Mouse (Mus musculus): Measurements from ENCODE around the gene Mdm2. TPM values are rescaled to one million over a fixed set of nuclear protein-coding genes. Genes with fewer than 3 reads are reported as not detected.

The Mdm2 gene
- polyA plus RNA-seq, 1 experiment from 2014 or later = 39.7 TPM

- Histone ChIP-seq H3K4me2 (ENCODE audit: low read length) (no peak overlapping the region), H3K27ac (ENCODE audit: low read depth) (no peak overlapping the region), H3K4me1 (replicated peaks; ENCODE audit: control insufficient read depth, insufficient read depth, low read length) (no peaks in the 10 kb centered on the region; the same call in 1 of the 2 replicates), H3K9ac (ENCODE audit: low read length) (no peak overlapping the region), H3K4me3 (ENCODE audit: low read depth, low read length) (no peak overlapping the region), H3K36me3 (ENCODE audit: control insufficient read depth, insufficient read depth, low read length) (peaks cover 4% of the 10 kb centered on the region), H3K9me3 (ENCODE audit: control insufficient read depth, low read length) (no peaks in the 10 kb centered on the region), H3K27me3 (replicated peaks; ENCODE audit: control insufficient read depth, insufficient read depth, low read length) (no peaks in the 10 kb centered on the region)
- WGBS = 58% methylated on average over 14 of the region's 15 CpGs
- DNase-seq (ENCODE audit: low spot score) (peak; percentile 64), ATAC-seq (replicated peaks; ENCODE audit: low FRiP score, low TSS enrichment, low read depth) (no peak)
Measured at GRCm38 (mm10) chr10:117731244-117732101, 20.9 kb upstream of the Mdm2 start.

- no peak for DNase-seq (ENCODE audit: low spot score)
- Histone ChIP-seq H3K4me1 (replicated peaks; ENCODE audit: control insufficient read depth, insufficient read depth, low read length) (no peaks in the 10 kb centered on the region; the same call in 1 of the 2 replicates), H3K36me3 (ENCODE audit: control insufficient read depth, insufficient read depth, low read length) (no peaks in the 10 kb centered on the region), H3K4me3 (ENCODE audit: low read depth, low read length) (no peak overlapping the region), H3K27me3 (replicated peaks; ENCODE audit: control insufficient read depth, insufficient read depth, low read length) (no peaks in the 10 kb centered on the region), H3K9ac (ENCODE audit: low read length) (no peak overlapping the region), H3K9me3 (ENCODE audit: control insufficient read depth, low read length) (no peaks in the 10 kb centered on the region), H3K4me2 (ENCODE audit: low read length) (no peak overlapping the region), H3K27ac (ENCODE audit: low read depth) (no peak overlapping the region)
- 93% methylated on average over 12 of the region's 12 CpGs for WGBS
- no peak for ATAC-seq (replicated peaks; ENCODE audit: low FRiP score, low TSS enrichment, low read depth)
Measured at GRCm38 (mm10) chr10:117730637-117731203, 20.2 kb upstream of the Mdm2 start.

- Histone ChIP-seq H3K9me3 (ENCODE audit: control insufficient read depth, low read length) (no peaks in the 10 kb centered on the region), H3K4me3 (ENCODE audit: low read depth, low read length) (no peak overlapping the region), H3K27me3 (replicated peaks; ENCODE audit: control insufficient read depth, insufficient read depth, low read length) (no peaks in the 10 kb centered on the region), H3K4me2 (ENCODE audit: low read length) (no peak overlapping the region), H3K27ac (ENCODE audit: low read depth) (no peak overlapping the region), H3K36me3 (ENCODE audit: control insufficient read depth, insufficient read depth, low read length) (no peaks in the 10 kb centered on the region), H3K4me1 (replicated peaks; ENCODE audit: control insufficient read depth, insufficient read depth, low read length) (no peaks in the 10 kb centered on the region; the same call in 1 of the 2 replicates), H3K9ac (ENCODE audit: low read length) (no peak overlapping the region)
- WGBS = 95% methylated on average over 7 of the region's 7 CpGs
- ATAC-seq (replicated peaks; ENCODE audit: low FRiP score, low TSS enrichment, low read depth) (no peak), DNase-seq (ENCODE audit: low spot score) (no peak)
Measured at GRCm38 (mm10) chr10:117730140-117730539, 19.6 kb upstream of the Mdm2 start.

GRCm38 (mm10) chr10:117729139-117729814 lies 18.7 kb upstream of the Mdm2 start:
- peak; percentile 30; the same call in 1 of the 2 replicates for ATAC-seq (replicated peaks; ENCODE audit: low FRiP score, low TSS enrichment, low read depth)

GRCm38 (mm10) chr10:117728574-117728973 lies 18.0 kb upstream of the Mdm2 start:
- Histone ChIP-seq H3K36me3 (ENCODE audit: control insufficient read depth, insufficient read depth, low read length) (no peaks in the 10 kb centered on the region), H3K9me3 (ENCODE audit: control insufficient read depth, low read length) (no peaks in the 10 kb centered on the region), H3K9ac (ENCODE audit: low read length) (no peak overlapping the region), H3K27ac (ENCODE audit: low read depth) (no peak overlapping the region), H3K4me2 (ENCODE audit: low read length) (no peak overlapping the region), H3K4me1 (replicated peaks; ENCODE audit: control insufficient read depth, insufficient read depth, low read length) (no peaks in the 10 kb centered on the region; the same call in 1 of the 2 replicates), H3K27me3 (replicated peaks; ENCODE audit: control insufficient read depth, insufficient read depth, low read length) (no peaks in the 10 kb centered on the region), H3K4me3 (ENCODE audit: low read depth, low read length) (no peak overlapping the region)
- ATAC-seq (replicated peaks; ENCODE audit: low FRiP score, low TSS enrichment, low read depth) = no peak
- WGBS = 80% methylated on average over 5 of the region's 5 CpGs
- no peak for DNase-seq (ENCODE audit: low spot score)

More at GRCm38 (mm10) chr10:117729139-117729814, 18.7 kb upstream of the Mdm2 start:
- H3K9me3 ChIP-seq (ENCODE audit: control insufficient read depth, low read length) = no peaks in the 10 kb centered on the region
- no peak overlapping the region for H3K4me3 ChIP-seq (ENCODE audit: low read depth, low read length)
- no peaks in the 10 kb centered on the region; the same call in 1 of the 2 replicates for H3K4me1 ChIP-seq (replicated peaks; ENCODE audit: control insufficient read depth, insufficient read depth, low read length)
- no peaks in the 10 kb centered on the region for H3K36me3 ChIP-seq (ENCODE audit: control insufficient read depth, insufficient read depth, low read length)
- 54% methylated on average over 11 of the region's 11 CpGs for WGBS
- H3K27me3 ChIP-seq (replicated peaks; ENCODE audit: control insufficient read depth, insufficient read depth, low read length) = no peaks in the 10 kb centered on the region
- no peak overlapping the region for H3K9ac ChIP-seq (ENCODE audit: low read length)
- no peak for DNase-seq (ENCODE audit: low spot score)
- H3K4me2 ChIP-seq (ENCODE audit: low read length) = no peak overlapping the region
- H3K27ac ChIP-seq (ENCODE audit: low read depth) = no peak overlapping the region

DNA sequence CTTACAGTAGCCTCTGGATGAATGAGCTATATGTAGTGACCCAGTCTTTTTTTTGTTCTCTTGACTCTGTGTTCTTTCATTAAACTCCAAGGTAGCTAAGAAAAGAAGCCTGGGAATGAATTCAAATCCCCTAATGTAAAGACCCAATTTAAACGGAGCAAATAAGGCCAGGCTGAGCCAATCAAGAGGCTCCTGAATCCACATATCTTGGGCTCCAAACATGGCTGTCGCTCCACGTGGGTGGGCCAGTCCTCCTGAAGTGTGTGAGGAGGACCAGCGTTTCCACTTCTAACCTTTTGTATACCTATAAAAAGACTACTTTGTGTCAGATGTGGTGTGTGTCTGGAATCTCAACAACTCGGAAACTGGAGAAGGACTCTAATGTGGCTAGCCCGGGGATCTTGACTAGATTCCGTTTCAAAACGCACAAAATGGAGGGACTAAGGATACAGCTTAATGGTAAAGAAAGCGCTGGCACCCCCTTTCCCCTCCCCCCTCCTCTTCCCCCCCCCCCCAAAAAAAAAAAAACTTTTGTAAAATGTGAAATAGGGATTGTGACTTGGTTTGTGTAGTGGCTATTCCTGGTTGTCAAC lies 17.1 kb upstream of the Mdm2 start:
- ATAC-seq (replicated peaks; ENCODE audit: low FRiP score, low TSS enrichment, low read depth) (no peak), DNase-seq (ENCODE audit: low spot score) (no peak)
- no peaks in the 10 kb centered on the region for H3K27me3 ChIP-seq (replicated peaks; ENCODE audit: control insufficient read depth, insufficient read depth, low read length)
- no peak overlapping the region for H3K9ac ChIP-seq (ENCODE audit: low read length)
- H3K27ac ChIP-seq (ENCODE audit: low read depth) = no peak overlapping the region
- H3K9me3 ChIP-seq (ENCODE audit: control insufficient read depth, low read length) = no peaks in the 10 kb centered on the region
- no peak overlapping the region for H3K4me3 ChIP-seq (ENCODE audit: low read depth, low read length)
- H3K36me3 ChIP-seq (ENCODE audit: control insufficient read depth, insufficient read depth, low read length) = no peaks in the 10 kb centered on the region
- H3K4me1 ChIP-seq (replicated peaks; ENCODE audit: control insufficient read depth, insufficient read depth, low read length) = no peaks in the 10 kb centered on the region; the same call in 1 of the 2 replicates
- H3K4me2 ChIP-seq (ENCODE audit: low read length) = no peak overlapping the region
- 63% methylated on average over 9 of the region's 9 CpGs for WGBS

DNA sequence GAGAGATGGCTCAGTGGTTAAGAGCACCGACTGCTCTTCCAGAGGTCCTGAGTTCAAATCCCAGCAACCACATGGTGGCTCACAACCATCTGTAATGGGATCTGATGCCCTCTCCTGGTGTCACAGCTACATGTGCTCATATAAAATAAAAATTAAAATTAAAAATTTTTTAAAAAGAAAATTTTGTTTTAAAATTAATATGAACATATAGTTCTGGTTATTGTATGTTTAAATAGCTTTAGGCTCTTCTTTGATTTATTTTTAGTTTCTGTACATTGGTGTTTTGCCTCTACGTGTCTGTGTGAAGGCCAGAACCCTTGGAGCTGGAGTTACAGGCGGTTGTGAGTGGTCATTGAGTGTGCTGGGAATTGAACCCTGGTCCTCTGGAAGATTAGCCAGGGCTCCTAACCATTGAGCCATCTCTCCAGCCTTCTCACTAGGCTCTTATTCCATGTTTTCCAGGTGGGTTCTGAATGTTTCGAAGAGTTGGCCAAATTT lies 16.4 kb upstream of the Mdm2 start:
- ATAC-seq (replicated peaks; ENCODE audit: low FRiP score, low TSS enrichment, low read depth) = no peak
- H3K9me3 ChIP-seq (ENCODE audit: control insufficient read depth, low read length) = no peaks in the 10 kb centered on the region
- WGBS = 97% methylated on average over 4 of the region's 4 CpGs

GRCm38 (mm10) chr10:117726350-117726749 lies 15.8 kb upstream of the Mdm2 start:
- Histone ChIP-seq H3K9ac (ENCODE audit: low read length) (no peak overlapping the region), H3K4me1 (replicated peaks; ENCODE audit: control insufficient read depth, insufficient read depth, low read length) (no peaks in the 10 kb centered on the region; the same call in 1 of the 2 replicates), H3K4me2 (ENCODE audit: low read length) (no peak overlapping the region), H3K36me3 (ENCODE audit: control insufficient read depth, insufficient read depth, low read length) (no peaks in the 10 kb centered on the region), H3K9me3 (ENCODE audit: control insufficient read depth, low read length) (no peaks in the 10 kb centered on the region), H3K27me3 (replicated peaks; ENCODE audit: control insufficient read depth, insufficient read depth, low read length) (no peaks in the 10 kb centered on the region), H3K4me3 (ENCODE audit: low read depth, low read length) (no peak overlapping the region), H3K27ac (ENCODE audit: low read depth) (no peak overlapping the region)
- ATAC-seq (replicated peaks; ENCODE audit: low FRiP score, low TSS enrichment, low read depth) (no peak), DNase-seq (ENCODE audit: low spot score) (no peak)
- 90% methylated on average over 4 of the region's 4 CpGs for WGBS

More for the DNA sequence above, 16.4 kb upstream of the Mdm2 start:
- H3K4me2 ChIP-seq (ENCODE audit: low read length) = no peak overlapping the region
- no peak overlapping the region for H3K4me3 ChIP-seq (ENCODE audit: low read depth, low read length)
- H3K4me1 ChIP-seq (replicated peaks; ENCODE audit: control insufficient read depth, insufficient read depth, low read length) = no peaks in the 10 kb centered on the region; the same call in 1 of the 2 replicates
- H3K27ac ChIP-seq (ENCODE audit: low read depth) = no peak overlapping the region
- no peak overlapping the region for H3K9ac ChIP-seq (ENCODE audit: low read length)
- DNase-seq (ENCODE audit: low spot score) = no peak
- no peaks in the 10 kb centered on the region for H3K36me3 ChIP-seq (ENCODE audit: control insufficient read depth, insufficient read depth, low read length)
- H3K27me3 ChIP-seq (replicated peaks; ENCODE audit: control insufficient read depth, insufficient read depth, low read length) = no peaks in the 10 kb centered on the region
